Mouse (Mus musculus): ENCODE results near the gene Tsnaxip1.

DNA sequence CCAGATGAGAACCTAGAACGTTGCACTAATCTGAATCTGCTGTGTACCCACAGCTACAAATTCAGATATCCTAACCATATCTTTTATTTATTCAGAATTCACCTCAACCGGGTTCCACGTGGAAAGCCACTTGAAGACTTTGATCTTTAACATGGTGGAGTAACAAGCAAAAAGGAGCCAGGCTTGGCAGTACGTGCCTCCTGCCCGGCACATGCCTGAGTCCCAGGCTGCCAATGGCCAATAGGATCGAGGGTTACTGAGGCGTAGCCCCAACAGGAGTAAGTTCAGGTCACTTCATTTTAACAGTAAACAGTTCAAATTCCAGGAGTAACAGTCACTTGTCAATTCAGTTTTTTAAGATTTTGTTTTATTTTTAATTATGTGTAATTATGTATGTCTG lies 22.7 kb upstream of the Tsnaxip1 start:
- TF ChIP-seq CTCF (IDR thresholded peaks at IDR 0.05; ENCODE audit: control insufficient read depth, insufficient read depth, insufficient read length) (no peak), MYOD1 (IDR thresholded peaks at IDR 0.05; ENCODE audit: control insufficient read depth, insufficient read length, low read depth) (no peak), MAX (IDR thresholded peaks at IDR 0.05) (no peak), USF1 (IDR thresholded peaks at IDR 0.05; ENCODE audit: low read depth) (no peak), FOSL1 (IDR thresholded peaks at IDR 0.05; ENCODE audit: insufficient read depth, low read length, poor library complexity, severe bottlenecking) (no peak), CEBPB (IDR thresholded peaks at IDR 0.05; ENCODE audit: low read depth) (no peak), MYOG (IDR thresholded peaks at IDR 0.05; ENCODE audit: control insufficient read depth, extremely low read depth, insufficient read length) (no peak)
